Mouse (Mus musculus) neural tube, embryonic 15.5 days (tissue): ENCODE data around the gene Ncs1. TPM values are rescaled to one million over a fixed set of nuclear protein-coding genes. Genes with fewer than 3 reads are reported as not detected.
A peak's percentile ranks its signal among the peaks of the same experiment; 100 is the strongest.

Source experiments
- ATAC-seq: fragments of 200-750 bp; cut with Nextera tagmentation; 2 replicates; pipeline ENCODE4 v1.8.0; 2017; ENCODE audit warnings: mild to moderate bottlenecking, moderate TSS enrichment, moderate library complexity; ENCODE audit not compliant: low FRiP score
- H3K27ac ChIP-seq: fragments of 300-500 bp; sonication (generic); replicated peaks from 2 replicates; pipeline ENCODE4 v1.5.1; 2015; ENCODE audit warnings: mild to moderate bottlenecking, inconsistent platforms
- H3K27me3 ChIP-seq: fragments of 300-500 bp; sonication (generic); replicated peaks from 2 replicates; pipeline ENCODE4 v1.6.1; 2015; ENCODE audit warnings: inconsistent platforms
- H3K36me3 ChIP-seq: fragments of 300-500 bp; sonication (generic); 2 replicates; pipeline ENCODE4 v1.6.1; 2015; ENCODE audit warnings: inconsistent platforms
- H3K4me1 ChIP-seq: fragments of 300-500 bp; sonication (generic); 2 replicates; pipeline ENCODE4 v1.6.1; 2015; ENCODE audit warnings: inconsistent platforms
- H3K4me2 ChIP-seq: fragments of 300-500 bp; sonication (generic); 2 replicates; pipeline ENCODE4 v1.6.1; 2015; ENCODE audit warnings: inconsistent platforms, mild to moderate bottlenecking, moderate library complexity
- H3K4me3 ChIP-seq: fragments of 300-500 bp; sonication (generic); replicated peaks from 2 replicates; pipeline ENCODE4 v1.5.1; 2015; ENCODE audit warnings: mild to moderate bottlenecking, inconsistent platforms
- H3K9ac ChIP-seq: fragments of 300-500 bp; sonication (generic); replicated peaks from 2 replicates; pipeline ENCODE4 v1.6.1; 2015; ENCODE audit warnings: mild to moderate bottlenecking, inconsistent platforms
- H3K9me3 ChIP-seq: fragments of 300-500 bp; sonication (generic); replicated peaks from 2 replicates; pipeline ENCODE4 v1.6.1; 2016; ENCODE audit warnings: inconsistent platforms
- WGBS: fragments of 180-500 bp; shearing (Covaris S2); methylation state at CpG from one replicate; pipeline ENCODE4 v1.1.7; 2015; ENCODE audit warnings: mixed read lengths; 5-methylcytosine and 5-hydroxymethylcytosine counted together
- polyA plus RNA-seq: library from polyadenylated mRNA; unstranded; fragments of >200 nt; fragmentation: Nextera tagmentation; extraction: Ambion mirVana; gene quantifications from 2 replicates; pipeline ENCODE4 v1.2.1, GENCODE M21; 2015

Gene Ncs1
- polyA plus RNA-seq, 1 experiment from 2014 or later = 179 TPM

DNA sequence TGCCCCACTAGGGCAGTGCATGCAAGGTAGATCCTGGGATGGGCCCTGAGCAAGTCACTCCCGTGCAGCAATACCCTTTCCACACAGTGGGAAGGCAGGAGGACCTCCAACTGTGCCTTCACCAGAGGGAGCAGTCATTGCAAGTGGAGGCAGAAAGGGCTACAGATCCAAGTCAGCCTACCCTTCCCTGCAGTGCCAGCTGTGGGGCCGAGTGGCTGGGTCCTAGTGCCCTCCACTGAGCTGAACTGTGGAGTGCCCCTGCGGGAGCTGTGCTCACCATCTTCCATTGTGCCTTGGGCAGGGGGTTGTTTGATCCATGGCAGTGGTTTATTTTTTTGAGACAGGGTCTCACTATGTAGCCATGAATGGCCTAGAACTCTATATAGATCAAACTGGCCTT, 34.4 kb upstream of the Ncs1 start:
- peaks cover 12% of the 10 kb centered on the region for H3K4me1 ChIP-seq
- ATAC-seq = no peak
- H3K9me3 ChIP-seq = no peaks in the 10 kb centered on the region
- WGBS = 70% methylated on average over 3 of the region's 3 CpGs
- no peak overlapping the region for H3K27ac ChIP-seq
- no peaks in the 10 kb centered on the region for H3K27me3 ChIP-seq
- H3K9ac ChIP-seq = no peak overlapping the region
- no peak overlapping the region for H3K4me3 ChIP-seq
- no peak overlapping the region for H3K4me2 ChIP-seq
- H3K36me3 ChIP-seq = peaks cover 65% of the 10 kb centered on the region

DNA sequence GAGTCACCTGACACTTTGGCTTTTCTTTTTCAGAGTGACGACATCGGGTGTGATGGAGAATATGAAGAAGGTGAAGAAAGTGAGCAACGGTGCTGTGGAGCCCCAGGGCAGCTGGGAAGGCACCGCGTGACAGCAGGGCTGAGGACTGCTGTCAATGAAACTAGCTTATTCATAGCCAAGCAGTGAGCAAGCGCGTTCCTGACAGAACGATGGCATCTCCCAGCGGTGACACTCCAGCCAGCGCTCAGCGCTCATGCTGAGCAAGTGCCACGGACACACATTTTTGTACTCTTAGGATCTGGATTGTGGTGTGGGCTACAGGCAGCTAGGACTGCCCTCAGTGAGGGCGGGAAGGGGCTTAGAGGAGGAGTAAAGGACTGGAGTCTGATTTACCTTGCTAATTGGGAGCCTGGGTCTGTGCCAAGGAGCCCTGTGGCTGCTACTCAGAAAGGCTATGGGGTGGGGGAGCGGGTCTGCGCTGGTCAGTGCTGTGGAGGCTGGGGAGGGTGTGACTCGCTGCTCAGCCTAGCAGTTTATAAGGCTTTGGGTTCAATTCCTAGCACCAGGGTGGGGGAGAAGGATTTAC, 31.3 kb upstream of the Ncs1 start:
- 70% methylated on average over 16 of the region's 16 CpGs for WGBS
- no peak overlapping the region for H3K4me3 ChIP-seq
- 0 out of 2 replicates have a peak, but pooled peaks cover 2% of the 10 kb centered on the region for H3K4me1 ChIP-seq
- peaks cover 49% of the 10 kb centered on the region for H3K36me3 ChIP-seq
- 0 out of 2 replicates have a peak, but pooled peaks have one; percentile 37 for ATAC-seq
- no peak overlapping the region for H3K9ac ChIP-seq
- H3K4me2 ChIP-seq = no peak overlapping the region
- H3K9me3 ChIP-seq = no peaks in the 10 kb centered on the region
- H3K27me3 ChIP-seq = no peaks in the 10 kb centered on the region
- H3K27ac ChIP-seq = no peak overlapping the region

DNA sequence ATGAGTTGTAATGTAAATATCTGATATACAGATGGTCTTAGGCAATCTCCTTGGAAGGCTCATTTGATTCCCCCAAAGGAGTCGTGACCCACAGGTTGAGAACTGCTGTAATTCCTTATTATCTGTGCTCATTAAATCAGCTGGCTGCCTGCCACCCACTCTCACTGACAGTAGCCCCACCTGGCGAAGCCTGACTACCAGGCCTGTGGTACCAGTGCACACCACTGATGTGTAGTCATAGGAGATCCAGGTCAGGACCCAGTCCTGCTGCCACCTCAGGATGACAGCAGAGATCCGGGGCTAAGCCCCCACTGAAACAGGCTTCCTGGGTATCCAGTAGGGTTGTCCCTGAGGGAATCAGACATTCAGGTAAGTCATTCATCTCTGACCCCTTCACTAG, 27.0 kb upstream of the Ncs1 start:
- 73% methylated on average over 3 of the region's 3 CpGs for WGBS
- peaks cover 18% of the 10 kb centered on the region for H3K36me3 ChIP-seq
- H3K9me3 ChIP-seq = no peaks in the 10 kb centered on the region
- no peaks in the 10 kb centered on the region for H3K4me1 ChIP-seq
- H3K27ac ChIP-seq = no peak overlapping the region
- H3K27me3 ChIP-seq = no peaks in the 10 kb centered on the region
- H3K9ac ChIP-seq = no peak overlapping the region
- H3K4me3 ChIP-seq = no peak overlapping the region
- ATAC-seq = no peak
- no peak overlapping the region for H3K4me2 ChIP-seq

DNA sequence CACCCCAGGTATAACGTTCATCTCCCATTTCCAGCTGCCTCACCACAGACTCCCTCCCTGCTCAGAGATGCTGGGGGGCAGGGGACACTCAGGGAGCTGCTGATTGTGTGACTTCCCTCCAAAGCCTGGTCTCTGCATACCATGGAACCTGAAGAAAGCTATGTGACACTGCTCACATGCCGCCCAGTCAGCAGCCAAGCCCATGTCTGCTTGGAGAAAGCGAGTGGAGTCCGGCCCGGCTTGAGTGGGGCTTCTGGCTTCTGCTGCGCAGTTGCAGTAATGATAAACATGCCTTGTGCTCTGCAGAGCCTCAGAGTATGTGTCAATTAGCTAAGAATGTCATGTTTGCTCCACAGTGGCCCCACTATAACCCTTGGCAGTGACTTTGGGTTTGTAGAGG, 26.2 kb upstream of the Ncs1 start:
- Histone ChIP-seq H3K4me3 (no peak overlapping the region), H3K4me1 (no peaks in the 10 kb centered on the region), H3K27me3 (no peaks in the 10 kb centered on the region), H3K27ac (no peak overlapping the region), H3K4me2 (no peak overlapping the region), H3K36me3 (peaks cover 11% of the 10 kb centered on the region), H3K9me3 (no peaks in the 10 kb centered on the region), H3K9ac (no peak overlapping the region)
- 91% methylated on average over 6 of the region's 6 CpGs for WGBS
- no peak for ATAC-seq

DNA sequence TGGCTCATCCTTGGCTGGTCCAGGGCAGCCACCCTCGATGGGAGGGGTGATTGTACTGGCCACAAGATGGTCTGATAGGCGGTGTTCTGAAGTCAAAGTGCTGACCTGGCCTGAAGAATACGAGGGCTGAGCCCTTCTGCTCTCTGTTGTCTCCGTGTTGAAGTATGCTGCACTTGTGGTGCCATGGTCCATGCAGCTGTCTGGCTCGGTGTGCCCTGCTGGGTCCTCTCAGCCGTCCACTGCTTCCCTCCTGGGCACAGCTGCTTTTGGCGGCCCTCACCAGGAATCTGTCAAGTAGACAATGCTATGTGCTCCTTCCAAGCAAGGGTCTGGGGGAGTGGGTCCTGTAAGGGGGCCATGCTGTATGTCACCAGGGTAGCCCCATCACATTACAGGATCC, 24.8 kb upstream of the Ncs1 start:
- H3K4me2 ChIP-seq = no peak overlapping the region
- no peak overlapping the region for H3K4me3 ChIP-seq
- no peaks in the 10 kb centered on the region for H3K36me3 ChIP-seq
- no peaks in the 10 kb centered on the region for H3K4me1 ChIP-seq
- no peak overlapping the region for H3K27ac ChIP-seq
- no peaks in the 10 kb centered on the region for H3K27me3 ChIP-seq
- no peak overlapping the region for H3K9ac ChIP-seq
- WGBS = 68% methylated on average over 7 of the region's 7 CpGs
- H3K9me3 ChIP-seq = no peaks in the 10 kb centered on the region
- no peak for ATAC-seq

DNA sequence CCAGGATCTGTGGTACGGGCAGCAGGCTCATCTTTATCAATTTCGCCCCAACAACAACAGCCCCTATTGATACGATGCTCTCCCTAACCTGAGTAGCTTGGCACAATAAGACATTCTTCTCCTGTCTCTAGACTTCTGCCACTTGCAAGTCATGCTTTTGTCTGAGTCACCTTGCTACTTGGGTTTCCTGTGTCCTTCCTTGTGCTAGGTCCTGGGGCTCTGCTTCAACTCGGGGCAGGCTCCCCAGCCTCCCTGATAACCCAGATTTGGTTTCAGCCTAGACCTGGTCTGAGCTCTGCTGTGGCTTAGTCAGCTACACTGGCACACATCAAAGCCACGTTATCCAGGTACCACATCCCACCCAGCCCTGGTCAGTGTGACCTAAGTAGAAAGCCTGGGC, 24.0 kb upstream of the Ncs1 start:
- Histone ChIP-seq H3K27ac (no peak overlapping the region), H3K36me3 (no peaks in the 10 kb centered on the region), H3K4me3 (no peak overlapping the region), H3K4me1 (no peaks in the 10 kb centered on the region), H3K27me3 (no peaks in the 10 kb centered on the region), H3K4me2 (no peak overlapping the region), H3K9ac (no peak overlapping the region), H3K9me3 (no peaks in the 10 kb centered on the region)
- 83% methylated on average over 5 of the region's 5 CpGs for WGBS
- ATAC-seq = no peak

DNA sequence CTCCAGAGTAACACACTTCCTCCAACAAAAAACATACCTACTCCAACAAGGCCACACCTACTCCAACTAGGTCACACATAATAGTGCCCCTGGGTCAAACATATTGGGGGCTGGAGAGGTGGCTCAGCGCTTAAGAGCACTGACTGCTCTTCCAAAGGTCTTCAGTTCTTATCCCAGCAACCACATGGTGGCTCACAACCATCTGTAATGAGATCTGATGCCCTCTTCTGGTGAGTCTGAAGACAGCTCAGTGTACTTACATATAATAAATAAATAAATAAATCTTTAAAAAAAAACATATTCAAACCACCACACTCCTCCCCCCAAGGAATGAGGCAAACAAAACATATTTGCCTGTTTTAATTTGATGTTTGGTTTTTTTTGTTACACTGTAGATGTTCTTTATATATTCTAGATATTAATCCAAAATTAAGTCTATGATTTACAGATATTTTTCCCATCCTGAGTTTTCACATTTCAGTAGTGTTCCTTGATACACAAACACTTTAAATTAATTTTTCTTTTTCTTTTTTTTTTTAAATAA, 16.8 kb upstream of the Ncs1 start:
- Histone ChIP-seq H3K9ac (no peak overlapping the region), H3K4me3 (no peak overlapping the region), H3K4me2 (no peak overlapping the region), H3K9me3 (no peaks in the 10 kb centered on the region), H3K27ac (no peak overlapping the region), H3K4me1 (no peaks in the 10 kb centered on the region), H3K27me3 (no peaks in the 10 kb centered on the region), H3K36me3 (no peaks in the 10 kb centered on the region)
- ATAC-seq = no peak
- 57% methylated on average over 1 of the region's 1 CpGs for WGBS

DNA sequence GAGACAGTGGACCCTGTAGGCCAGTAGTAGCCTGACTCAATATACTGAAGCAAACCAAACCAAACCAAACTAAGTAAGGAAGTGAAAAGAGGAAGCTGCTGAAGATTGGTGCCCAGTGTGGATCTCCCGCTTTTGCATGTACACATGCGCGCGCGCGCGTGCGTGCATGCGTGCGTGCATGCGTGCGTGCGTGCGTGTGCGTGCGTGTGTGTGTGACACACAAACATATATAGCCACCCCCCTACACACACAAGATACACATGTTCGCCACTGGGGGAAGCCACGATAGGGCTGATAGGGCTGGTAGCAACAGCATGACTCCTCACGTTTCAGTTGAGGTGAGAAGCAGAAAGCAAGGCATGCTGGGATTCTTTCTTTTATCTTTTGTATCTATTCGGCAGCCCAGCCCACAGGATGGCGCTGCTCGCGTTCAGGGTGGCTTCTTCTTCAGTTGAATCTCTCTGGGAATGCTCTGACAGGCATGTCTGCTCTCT, 6.4 kb upstream of the Ncs1 start:
- Histone ChIP-seq H3K9me3 (no peaks in the 10 kb centered on the region), H3K36me3 (no peaks in the 10 kb centered on the region), H3K4me3 (0 out of 2 replicates have a peak overlapping the region, but pooled peaks have one; percentile 6), H3K4me1 (peaks cover 9% of the 10 kb centered on the region), H3K27ac (no peak overlapping the region), H3K27me3 (peaks cover 4% of the 10 kb centered on the region; the same call in 1 of the 2 replicates), H3K9ac (no peak overlapping the region), H3K4me2 (peak overlapping the region; percentile 44)
- ATAC-seq = 0 out of 2 replicates have a peak, but pooled peaks have one; percentile 25
- WGBS = 27% methylated on average over 23 of the region's 23 CpGs

DNA sequence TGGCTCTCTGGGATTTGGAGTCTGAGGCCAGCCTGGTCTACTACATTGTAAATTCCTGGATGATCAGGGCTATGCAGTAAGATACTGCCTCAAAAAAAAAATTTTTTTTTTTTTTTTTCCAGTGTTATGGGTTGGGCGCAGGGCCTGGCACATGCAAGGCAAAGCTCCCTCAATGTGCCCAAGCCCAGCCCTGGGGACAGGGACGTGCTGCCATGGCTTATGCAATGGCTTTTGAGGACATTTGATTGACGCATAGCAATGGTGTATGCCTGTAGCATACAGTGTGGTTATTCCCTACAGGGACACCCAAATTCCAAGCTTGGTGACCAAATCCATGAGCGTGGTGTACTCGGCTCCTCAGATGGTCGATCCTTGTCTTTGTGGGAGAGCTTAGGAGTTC, 5.8 kb upstream of the Ncs1 start:
- H3K9me3 ChIP-seq = no peaks in the 10 kb centered on the region
- no peaks in the 10 kb centered on the region for H3K36me3 ChIP-seq
- no peak overlapping the region for H3K27ac ChIP-seq
- H3K4me3 ChIP-seq = 0 out of 2 replicates have a peak overlapping the region, but pooled peaks have one; percentile 6
- no peak for ATAC-seq
- peaks cover 14% of the 10 kb centered on the region for H3K4me1 ChIP-seq
- H3K27me3 ChIP-seq = peaks cover 4% of the 10 kb centered on the region; the same call in 1 of the 2 replicates
- H3K9ac ChIP-seq = no peak overlapping the region
- H3K4me2 ChIP-seq = peak overlapping the region; percentile 44
- 88% methylated on average over 6 of the region's 6 CpGs for WGBS

DNA sequence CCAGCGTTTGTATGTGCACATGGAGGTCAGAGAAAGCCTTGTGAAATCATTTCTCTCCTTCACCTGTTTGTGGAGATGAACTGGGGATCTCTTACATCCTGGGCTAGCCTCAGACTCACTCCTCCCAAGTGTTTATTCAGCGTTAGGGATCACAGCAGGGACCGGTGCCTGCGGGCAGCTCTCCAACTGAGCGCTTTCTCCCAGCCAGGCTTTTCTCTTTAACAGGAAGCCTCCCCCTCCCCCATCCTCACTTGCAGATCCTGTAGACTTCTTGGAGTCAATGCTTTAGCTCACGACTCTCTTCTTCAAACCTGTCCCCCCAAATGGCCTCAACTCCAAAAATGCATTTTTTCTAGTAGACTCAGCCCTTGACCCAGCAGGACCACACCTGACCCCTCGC, 4.0 kb upstream of the Ncs1 start:
- H3K36me3 ChIP-seq = no peaks in the 10 kb centered on the region
- H3K4me2 ChIP-seq = no peak overlapping the region
- no peak overlapping the region for H3K9ac ChIP-seq
- 13% methylated on average over 7 of the region's 7 CpGs for WGBS
- no peak overlapping the region for H3K27ac ChIP-seq
- H3K4me3 ChIP-seq = no peak overlapping the region
- peaks cover 22% of the 10 kb centered on the region for H3K4me1 ChIP-seq
- no peak for ATAC-seq
- peaks cover 4% of the 10 kb centered on the region; the same call in 1 of the 2 replicates for H3K27me3 ChIP-seq
- H3K9me3 ChIP-seq = no peaks in the 10 kb centered on the region

DNA sequence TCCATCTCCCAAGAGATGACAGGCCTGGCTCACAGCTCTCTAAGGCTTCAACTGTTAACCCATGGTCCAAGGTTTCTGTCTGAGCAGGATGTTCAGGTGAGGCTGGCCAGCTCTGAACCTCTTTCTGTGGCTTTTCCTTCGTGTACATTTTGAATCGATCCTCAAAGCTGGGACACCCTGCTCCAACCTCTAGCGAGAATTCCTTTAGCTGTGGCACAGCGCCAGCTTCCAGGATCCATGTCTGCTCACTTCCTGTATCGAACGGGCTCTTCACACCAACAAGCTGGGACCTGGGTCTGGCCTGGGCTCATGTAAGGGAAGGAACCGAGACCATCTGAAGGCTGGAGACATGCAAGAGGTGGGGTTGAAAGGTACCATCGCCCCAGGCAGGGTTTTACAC, 1.4 kb upstream of the Ncs1 start:
- 0 out of 2 replicates have a peak, but pooled peaks cover 3% of the 10 kb centered on the region for H3K36me3 ChIP-seq
- H3K4me1 ChIP-seq = peaks cover 47% of the 10 kb centered on the region
- 0 out of 2 replicates have a peak overlapping the region, but pooled peaks have one; percentile 84 for H3K4me2 ChIP-seq
- peaks cover 4% of the 10 kb centered on the region; the same call in 1 of the 2 replicates for H3K27me3 ChIP-seq
- H3K9me3 ChIP-seq = no peaks in the 10 kb centered on the region
- no peak overlapping the region for H3K27ac ChIP-seq
- no peak overlapping the region for H3K9ac ChIP-seq
- 73% methylated on average over 8 of the region's 8 CpGs for WGBS
- H3K4me3 ChIP-seq = no peak overlapping the region
- no peak for ATAC-seq

DNA sequence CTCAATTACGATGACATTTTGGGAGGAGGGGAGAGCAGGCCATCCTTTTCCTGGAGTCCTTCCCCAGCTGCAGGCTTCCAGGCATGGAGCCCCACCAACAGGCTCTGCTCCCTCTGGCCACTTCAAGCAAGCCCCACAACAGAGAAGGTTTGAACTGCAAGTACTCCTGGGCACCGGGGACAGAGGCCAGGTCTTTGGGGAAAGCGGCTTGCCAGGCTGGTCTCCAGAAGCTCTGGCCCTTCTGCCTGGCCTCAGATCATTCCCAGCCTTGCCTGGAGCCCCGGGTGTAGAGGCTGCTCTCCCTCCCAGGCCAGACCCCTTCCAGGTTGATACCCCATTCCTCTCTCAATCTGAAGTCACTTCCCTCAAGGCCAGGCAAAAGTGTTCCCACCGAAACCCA, 572 bp upstream of the Ncs1 start:
- WGBS = 15% methylated on average over 5 of the region's 5 CpGs
- Histone ChIP-seq H3K27ac (peak overlapping the region; percentile 87), H3K9ac (peak overlapping the region; percentile 99), H3K4me2 (peak overlapping the region; percentile 84), H3K36me3 (0 out of 2 replicates have a peak, but pooled peaks cover 3% of the 10 kb centered on the region), H3K4me3 (peak overlapping the region; percentile 88), H3K9me3 (no peaks in the 10 kb centered on the region), H3K4me1 (peaks cover 55% of the 10 kb centered on the region), H3K27me3 (peaks cover 4% of the 10 kb centered on the region; the same call in 1 of the 2 replicates)
- no peak for ATAC-seq
